Mouse (Mus musculus) neural tube, embryonic 14.5 days (tissue): ENCODE results near the gene Ryr2. TPM values are rescaled to one million over a fixed set of nuclear protein-coding genes. Genes with fewer than 3 reads are reported as not detected.
A peak's percentile ranks its signal among the peaks of the same experiment; 100 is the strongest.

Experiments
- ATAC-seq: fragments of 200-750 bp; cut with Nextera tagmentation; 2 replicates; pipeline ENCODE4 v1.8.0; 2017; ENCODE audit warnings: low read depth, mild to moderate bottlenecking, moderate TSS enrichment, moderate library complexity
- H3K27ac ChIP-seq: fragments of 300-500 bp; sonication (generic); 2 replicates; pipeline ENCODE4 v1.5.1; 2014; ENCODE audit warnings: low read depth, mild to moderate bottlenecking, control low read depth, low read length, moderate library complexity, mixed read lengths
- H3K27me3 ChIP-seq: fragments of 300-500 bp; sonication (generic); 2 replicates; pipeline ENCODE4 v1.6.1; 2014; ENCODE audit warnings: low read length; ENCODE audit not compliant: control insufficient read depth, insufficient read depth
- H3K36me3 ChIP-seq: fragments of 300-500 bp; sonication (generic); 2 replicates; pipeline ENCODE4 v1.6.1; 2014; ENCODE audit warnings: low read length, mixed read lengths; ENCODE audit not compliant: control insufficient read depth, insufficient read depth
- H3K4me1 ChIP-seq: fragments of 300-500 bp; sonication (generic); 2 replicates; pipeline ENCODE4 v1.6.1; 2014; ENCODE audit warnings: low read length; ENCODE audit not compliant: control insufficient read depth, insufficient read depth
- H3K4me2 ChIP-seq: fragments of 300-500 bp; sonication (generic); 2 replicates; pipeline ENCODE4 v1.6.1; 2014; ENCODE audit warnings: mild to moderate bottlenecking, low read depth, low read length, control low read depth
- H3K4me3 ChIP-seq: fragments of 300-500 bp; sonication (generic); 2 replicates; pipeline ENCODE4 v1.5.1; 2014; ENCODE audit warnings: low read depth, low read length, control low read depth, mixed read lengths
- H3K9ac ChIP-seq: fragments of 300-500 bp; sonication (generic); replicated peaks from 2 replicates; pipeline ENCODE4 v1.6.1; 2014; ENCODE audit warnings: low read depth, mild to moderate bottlenecking, control low read depth, low read length, mixed read lengths
- H3K9me3 ChIP-seq: fragments of 300-500 bp; sonication (generic); 2 replicates; pipeline ENCODE4 v1.6.1; 2016; ENCODE audit warnings: low read length; ENCODE audit not compliant: control insufficient read depth
- WGBS: fragments of 180-500 bp; shearing (Covaris S2); extraction: QIAGEN DNeasy Blood & Tissue Kit; methylation state at CpG from one replicate; pipeline ENCODE4 v1.1.7; 2014; 5-methylcytosine and 5-hydroxymethylcytosine counted together
- polyA plus RNA-seq: library from polyadenylated mRNA; unstranded; fragments of >200 nt; fragmentation: Nextera tagmentation; extraction: Ambion mirVana; gene quantifications from 2 replicates; pipeline ENCODE4 v1.2.1, GENCODE M21; 2014

Gene Ryr2
- polyA plus RNA-seq, 1 experiment from 2014 or later: 13.5 TPM

GRCm38 (mm10) chr13:12033914-12034313 lies 72.8 kb downstream of the Ryr2 start:
- no peak overlapping the region for H3K27ac ChIP-seq
- WGBS: 79% methylated on average over 6 of the region's 6 CpGs
- no peaks in the 10 kb centered on the region for H3K36me3 ChIP-seq
- no peak for ATAC-seq
- no peak overlapping the region for H3K9ac ChIP-seq
- no peak overlapping the region for H3K4me3 ChIP-seq
- no peaks in the 10 kb centered on the region for H3K27me3 ChIP-seq
- H3K4me2 ChIP-seq: no peak overlapping the region
- H3K9me3 ChIP-seq: no peaks in the 10 kb centered on the region
- no peaks in the 10 kb centered on the region for H3K4me1 ChIP-seq

- no peaks in the 10 kb centered on the region for H3K36me3 ChIP-seq
- H3K4me1 ChIP-seq: no peaks in the 10 kb centered on the region
- H3K27me3 ChIP-seq: no peaks in the 10 kb centered on the region
- H3K4me2 ChIP-seq: no peak overlapping the region
- H3K4me3 ChIP-seq: no peak overlapping the region
- WGBS: 91% methylated on average over 5 of the region's 5 CpGs
- H3K27ac ChIP-seq: no peak overlapping the region
- no peak for ATAC-seq
- H3K9ac ChIP-seq: no peak overlapping the region
- no peaks in the 10 kb centered on the region for H3K9me3 ChIP-seq
Observed at GRCm38 (mm10) chr13:12033272-12033671, 73.5 kb downstream of the Ryr2 start.

GRCm38 (mm10) chr13:12029841-12030240 lies 76.9 kb downstream of the Ryr2 start:
- Histone ChIP-seq H3K4me1 (no peaks in the 10 kb centered on the region), H3K9ac (no peak overlapping the region), H3K4me2 (no peak overlapping the region), H3K9me3 (no peaks in the 10 kb centered on the region), H3K36me3 (no peaks in the 10 kb centered on the region), H3K27ac (no peak overlapping the region), H3K4me3 (no peak overlapping the region), H3K27me3 (no peaks in the 10 kb centered on the region)
- ATAC-seq: no peak
- 87% methylated on average over 7 of the region's 7 CpGs for WGBS

GRCm38 (mm10) chr13:12029326-12029725 lies 77.4 kb downstream of the Ryr2 start:
- Histone ChIP-seq H3K9me3 (no peaks in the 10 kb centered on the region), H3K27ac (no peak overlapping the region), H3K4me1 (no peaks in the 10 kb centered on the region), H3K4me3 (no peak overlapping the region), H3K4me2 (no peak overlapping the region), H3K36me3 (no peaks in the 10 kb centered on the region), H3K27me3 (no peaks in the 10 kb centered on the region), H3K9ac (no peak overlapping the region)
- no peak for ATAC-seq
- 89% methylated on average over 4 of the region's 4 CpGs for WGBS

- no peaks in the 10 kb centered on the region for H3K4me1 ChIP-seq
- H3K4me3 ChIP-seq: no peak overlapping the region
- H3K36me3 ChIP-seq: no peaks in the 10 kb centered on the region
- no peak overlapping the region for H3K9ac ChIP-seq
- no peaks in the 10 kb centered on the region for H3K27me3 ChIP-seq
- WGBS: 59% methylated on average over 9 of the region's 9 CpGs
- no peaks in the 10 kb centered on the region for H3K9me3 ChIP-seq
- peak; percentile 33; the same call in 1 of the 2 replicates for ATAC-seq
- H3K4me2 ChIP-seq: no peak overlapping the region
- no peak overlapping the region for H3K27ac ChIP-seq
Observed at GRCm38 (mm10) chr13:12018046-12018445, 88.7 kb downstream of the Ryr2 start.

- Histone ChIP-seq H3K9ac (no peak overlapping the region), H3K4me1 (no peaks in the 10 kb centered on the region), H3K4me2 (no peak overlapping the region), H3K36me3 (no peaks in the 10 kb centered on the region), H3K27me3 (no peaks in the 10 kb centered on the region), H3K9me3 (no peaks in the 10 kb centered on the region), H3K4me3 (no peak overlapping the region), H3K27ac (no peak overlapping the region)
- WGBS: 84% methylated on average over 8 of the region's 8 CpGs
- ATAC-seq: no peak
Observed at GRCm38 (mm10) chr13:12013986-12014385, 92.8 kb downstream of the Ryr2 start.

- 68% methylated on average over 6 of the region's 6 CpGs for WGBS
- H3K27ac ChIP-seq: no peak overlapping the region
- no peak for ATAC-seq
Observed at GRCm38 (mm10) chr13:12008995-12009689, 97.6 kb downstream of the Ryr2 start.

GRCm38 (mm10) chr13:12007579-12007978 lies 99.2 kb downstream of the Ryr2 start:
- ATAC-seq: no peak
- Histone ChIP-seq H3K4me3 (no peak overlapping the region), H3K4me1 (no peaks in the 10 kb centered on the region), H3K9me3 (no peaks in the 10 kb centered on the region), H3K36me3 (no peaks in the 10 kb centered on the region), H3K4me2 (no peak overlapping the region), H3K9ac (no peak overlapping the region), H3K27me3 (no peaks in the 10 kb centered on the region), H3K27ac (no peak overlapping the region)
- WGBS: 65% methylated on average over 2 of the region's 2 CpGs

More at GRCm38 (mm10) chr13:12008995-12009689, 97.6 kb downstream of the Ryr2 start:
- no peak overlapping the region for H3K9ac ChIP-seq
- H3K4me1 ChIP-seq: no peaks in the 10 kb centered on the region
- H3K9me3 ChIP-seq: no peaks in the 10 kb centered on the region
- H3K4me3 ChIP-seq: no peak overlapping the region
- no peaks in the 10 kb centered on the region for H3K27me3 ChIP-seq
- no peaks in the 10 kb centered on the region for H3K36me3 ChIP-seq
- H3K4me2 ChIP-seq: no peak overlapping the region

GRCm38 (mm10) chr13:12001891-12002294 lies 104.9 kb downstream of the Ryr2 start:
- H3K36me3 ChIP-seq: no peaks in the 10 kb centered on the region
- H3K27ac ChIP-seq: no peak overlapping the region
- H3K9me3 ChIP-seq: no peaks in the 10 kb centered on the region
- no peaks in the 10 kb centered on the region for H3K27me3 ChIP-seq
- H3K9ac ChIP-seq: no peak overlapping the region
- WGBS: 33% methylated on average over 3 of the region's 3 CpGs
- H3K4me2 ChIP-seq: no peak overlapping the region
- no peak overlapping the region for H3K4me3 ChIP-seq
- peak; percentile 59; the same call in 1 of the 2 replicates for ATAC-seq
- no peaks in the 10 kb centered on the region for H3K4me1 ChIP-seq
